Mouse (Mus musculus) bone marrow, adult 2 months (tissue): ENCODE results near the gene Erc2.

Experiments used
- CTCF ChIP-seq: fragments of 200-500 bp; IDR thresholded peaks from 2 replicates; pipeline ENCODE4 v1.5.1; 2011; ENCODE audit warnings: low read length, control low read depth; ENCODE audit not compliant: control insufficient read depth, insufficient read depth
- POLR2A ChIP-seq: fragments of 200-500 bp; IDR thresholded peaks from 2 replicates; pipeline ENCODE4 v1.6.1; 2011; ENCODE audit warnings: low read depth, mild to moderate bottlenecking, control low read depth, low read length, borderline replicate concordance; ENCODE audit not compliant: control insufficient read depth

DNA sequence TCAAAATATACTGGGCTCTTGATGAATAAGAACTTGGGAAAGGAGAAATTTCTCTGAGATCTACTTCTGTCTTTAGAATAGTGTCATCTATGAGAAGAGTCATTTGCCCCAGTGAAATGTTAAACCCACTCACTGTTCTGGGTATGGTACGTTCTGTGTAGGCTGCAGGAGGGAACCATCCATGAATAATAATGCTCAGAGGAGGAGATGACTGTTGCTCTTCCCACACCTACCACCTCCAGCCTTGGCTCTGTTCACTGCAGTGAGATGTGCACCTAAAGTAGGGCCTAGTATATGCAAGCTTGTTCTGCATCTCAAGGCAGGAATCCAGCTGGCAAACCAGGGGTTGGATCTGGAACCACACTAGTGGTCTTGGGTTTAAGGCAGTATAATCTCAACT lies 353.4 kb downstream of the Erc2 start:
- TF ChIP-seq CTCF = no peak
- TF ChIP-seq POLR2A = no peak
